Mouse (Mus musculus): ENCODE data around the gene Plppr3.

Gene Plppr3

GRCm38 (mm10) chr10:79874290-79874862, at the start of gene Plppr3, which contains the start of gene Prtn3:
TSS of gene Plppr3 (minus strand) at chr10:79874634.
TSS of gene Prtn3 (plus strand) at chr10:79874476.
- DNase-seq: peak; percentile 91

- no peak for DNase-seq
These were observed 47.1 kb upstream of the Plppr3 start for GRCm38 (mm10) chr10:79921572-79921971.

GRCm38 (mm10) chr10:79920958-79921535, 46.6 kb upstream of the Plppr3 start, which contains the start of gene R3hdm4:
TSS of gene R3hdm4 (minus strand) at chr10:79921208.
- no peak for DNase-seq

- DNase-seq: no peak
These were observed 45.8 kb upstream of the Plppr3 start for GRCm38 (mm10) chr10:79920056-79920890.

- DNase-seq: no peak
These were observed 44.9 kb upstream of the Plppr3 start for GRCm38 (mm10) chr10:79919251-79919849.

GRCm38 (mm10) chr10:79918231-79919078, 44.0 kb upstream of the Plppr3 start:
- peak; percentile 94 for DNase-seq

GRCm38 (mm10) chr10:79917532-79918100, 43.2 kb upstream of the Plppr3 start:
- peak; percentile 91 for DNase-seq

GRCm38 (mm10) chr10:79916808-79917531, 42.5 kb upstream of the Plppr3 start, which contains the start of gene Kiss1r:
TSS of gene Kiss1r (plus strand) at chr10:79916971.
- DNase-seq: peak; percentile 99

- DNase-seq: peak; percentile 93
These were observed 41.6 kb upstream of the Plppr3 start for GRCm38 (mm10) chr10:79916081-79916480.

GRCm38 (mm10) chr10:79914948-79915596, 40.6 kb upstream of the Plppr3 start:
- peak; percentile 93 for DNase-seq

GRCm38 (mm10) chr10:79914131-79914947, 39.9 kb upstream of the Plppr3 start:
- DNase-seq: no peak

- no peak for DNase-seq
These were observed 38.0 kb upstream of the Plppr3 start for GRCm38 (mm10) chr10:79912412-79912811.

- DNase-seq: no peak
These were observed 36.1 kb upstream of the Plppr3 start, which contains the start of gene Gm26602 for GRCm38 (mm10) chr10:79910556-79910955. TSS of gene Gm26602 (plus strand) at chr10:79910856.

- peak; percentile 96 for DNase-seq
These were observed 34.9 kb upstream of the Plppr3 start for GRCm38 (mm10) chr10:79909092-79909922.

- peak; percentile 100 for DNase-seq
These were observed 34.0 kb upstream of the Plppr3 start, which contains the start of gene Med16 for GRCm38 (mm10) chr10:79908167-79909091. TSS of gene Med16 (minus strand) at chr10:79908923.

GRCm38 (mm10) chr10:79907415-79907814, 33.0 kb upstream of the Plppr3 start:
- peak; percentile 94 for DNase-seq

GRCm38 (mm10) chr10:79906712-79907111, 32.3 kb upstream of the Plppr3 start:
- peak; percentile 94 for DNase-seq
